ENCODE assay signal across 13 mouse cellular contexts in the genomic region with DNA sequence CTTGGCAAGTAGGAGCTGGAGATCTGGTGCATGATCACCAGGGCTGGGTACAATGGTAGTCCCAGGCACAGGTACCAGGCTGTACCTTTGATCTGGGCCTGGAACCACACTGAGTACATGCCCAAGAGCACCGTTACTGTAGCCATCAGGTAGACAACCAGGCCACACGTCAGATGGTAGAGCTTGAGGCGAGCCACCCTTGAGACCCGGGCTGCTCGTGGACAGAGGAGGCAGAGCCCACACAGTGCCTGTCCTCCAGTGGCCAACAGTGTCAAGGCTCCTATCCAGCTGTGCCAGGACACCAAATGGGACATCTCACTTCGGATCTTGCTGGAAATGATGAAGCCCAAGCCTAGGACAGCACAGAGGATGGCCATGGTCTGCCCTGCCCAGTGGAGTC. TPM values are rescaled to one million over a fixed set of nuclear protein-coding genes. Genes with fewer than 3 reads are reported as not detected.
DNase-seq lines count a peak whose midpoint lies in the region; ATAC-seq and TF ChIP-seq lines count a peak whose summit lies in the region.
"Had no signal": no experiment of that assay in that cellular context is flagged by ENCODE, and none has a peak within 500 bp of the region (broad histone marks: within the 10 kb centered on the region; RNA-seq: fewer than 3 reads in every experiment).

No protein-coding gene starts in this region.

- DNase-seq in heart, postnatal 10 days: no peak
- DNase-seq in lung, postnatal 0 days (ENCODE audit: low spot score): no peak
- no peak for DNase-seq in lung, postnatal 10 days
- DNase-seq in liver, postnatal 0 days: peak; percentile 12
- DNase-seq in forebrain, postnatal 0 days: no peak
- no peak for DNase-seq in urinary bladder, postnatal 14 days (ENCODE audit: low spot score)
- DNase-seq: layer of hippocampus, adult 9-11 months; right cerebral cortex, adult 18-20 months had no signal

- peaks cover 39% of the 10 kb centered on the region for H3K4me1 ChIP-seq in heart, embryonic 12.5 days (replicated peaks)
- peaks cover 18% of the 10 kb centered on the region; the same call in 1 of the 2 replicates for H3K4me1 ChIP-seq in lung, postnatal 0 days (ENCODE audit: insufficient read depth, low read depth, low read length)
- peaks cover 17% of the 10 kb centered on the region for H3K4me1 ChIP-seq in intestine, embryonic 16.5 days (ENCODE audit: control insufficient read depth, insufficient read depth, low read length)
- peaks cover 15% of the 10 kb centered on the region for H3K4me1 ChIP-seq in liver, postnatal 0 days (ENCODE audit: insufficient read depth)
- H3K4me1 ChIP-seq in forebrain, postnatal 0 days (ENCODE audit: insufficient read depth): peaks cover 17% of the 10 kb centered on the region

- H3K4me2 ChIP-seq in heart, embryonic 12.5 days: peak overlapping the region; percentile 64; the same call in 1 of the 2 replicates
- peak overlapping the region; percentile 64; the same call in 1 of the 2 replicates for H3K4me2 ChIP-seq in lung, postnatal 0 days (replicated peaks; ENCODE audit: low read depth, low read length)
- H3K4me2 ChIP-seq in intestine, embryonic 16.5 days (ENCODE audit: low read depth, low read length): no peak overlapping the region
- H3K4me2 ChIP-seq in liver, postnatal 0 days (ENCODE audit: low read depth, low read length): peak overlapping the region; percentile 66
- no peak overlapping the region for H3K4me2 ChIP-seq in forebrain, postnatal 0 days (ENCODE audit: low read depth)

- H3K36me3 ChIP-seq in heart, embryonic 12.5 days: peaks cover 26% of the 10 kb centered on the region
- H3K36me3 ChIP-seq in lung, postnatal 0 days (ENCODE audit: insufficient read depth, low read length): no peaks in the 10 kb centered on the region
- peaks cover 7% of the 10 kb centered on the region; the same call in 1 of the 2 replicates for H3K36me3 ChIP-seq in intestine, embryonic 16.5 days (ENCODE audit: control insufficient read depth, insufficient read depth, low read length)
- H3K36me3 ChIP-seq in liver, postnatal 0 days (replicated peaks; ENCODE audit: insufficient read depth, low read length): peaks cover 6% of the 10 kb centered on the region; the same call in 1 of the 2 replicates
- peaks cover 38% of the 10 kb centered on the region for H3K36me3 ChIP-seq in forebrain, postnatal 0 days (ENCODE audit: insufficient read depth)

- no peak for TF ChIP-seq CTCF in lung, postnatal 0 days (IDR thresholded peaks at IDR 0.05)
- no peak for TF ChIP-seq CTCF in liver, postnatal 0 days (IDR thresholded peaks at IDR 0.05; ENCODE audit: low read depth)
- TF ChIP-seq CTCF in forebrain, postnatal 0 days (IDR thresholded peaks at IDR 0.05; ENCODE audit: low read depth): no peak

- intact Hi-C loops in heart, postnatal 10 days (cut with DNase I): no loop called here

- ATAC-seq in heart, embryonic 12.5 days (ENCODE audit: insufficient number of reproducible peaks, low FRiP score): no peak
- ATAC-seq in lung, postnatal 0 days: no peak
- ATAC-seq in intestine, embryonic 16.5 days: no peak
- ATAC-seq in liver, postnatal 0 days: no peak
- no peak for ATAC-seq in forebrain, postnatal 0 days

- 93% methylated on average over 6 of the region's 6 CpGs for WGBS in heart, embryonic 12.5 days
- 91% methylated on average over 6 of the region's 6 CpGs for WGBS in lung, postnatal 0 days
- 90% methylated on average over 6 of the region's 6 CpGs for WGBS in intestine, embryonic 16.5 days
- WGBS in liver, postnatal 0 days (ENCODE audit: insufficient replicate concordance): 86% methylated on average over 6 of the region's 6 CpGs
- 95% methylated on average over 6 of the region's 6 CpGs for WGBS in forebrain, postnatal 0 days

- no peak overlapping the region for H3K27ac ChIP-seq in heart, embryonic 12.5 days (ENCODE audit: poor library complexity, severe bottlenecking)
- 0 out of 2 replicates have a peak overlapping the region, but pooled peaks have one; percentile 93 for H3K27ac ChIP-seq in lung, postnatal 0 days (ENCODE audit: low read length)
- no peak overlapping the region for H3K27ac ChIP-seq in intestine, embryonic 16.5 days (ENCODE audit: low read length)
- no peak overlapping the region for H3K27ac ChIP-seq in liver, postnatal 0 days (ENCODE audit: low read depth)
- no peak overlapping the region for H3K27ac ChIP-seq in forebrain, postnatal 0 days (ENCODE audit: low read depth, low read length)
- H3K27ac ChIP-seq: limb, embryonic 13.5 days had no signal

- no peak overlapping the region for H3K4me3 ChIP-seq in heart, embryonic 12.5 days
- no peak overlapping the region for H3K4me3 ChIP-seq in lung, postnatal 0 days (ENCODE audit: low read depth, low read length)
- no peak overlapping the region for H3K4me3 ChIP-seq in intestine, embryonic 16.5 days (ENCODE audit: low read length)
- H3K4me3 ChIP-seq in liver, postnatal 0 days (ENCODE audit: low read depth, low read length): peak overlapping the region; percentile 70
- H3K4me3 ChIP-seq in forebrain, postnatal 0 days (ENCODE audit: low read depth, low read length): no peak overlapping the region

- no peak overlapping the region for H3K9ac ChIP-seq in heart, embryonic 12.5 days
- no peak overlapping the region for H3K9ac ChIP-seq in lung, postnatal 0 days (replicated peaks; ENCODE audit: low read depth)
- H3K9ac ChIP-seq in intestine, embryonic 16.5 days (ENCODE audit: low read depth, low read length): peak overlapping the region; percentile 81; the same call in 1 of the 2 replicates
- peak overlapping the region; percentile 73; the same call in 1 of the 2 replicates for H3K9ac ChIP-seq in liver, postnatal 0 days (replicated peaks)
- no peak overlapping the region for H3K9ac ChIP-seq in forebrain, postnatal 0 days

- H3K27me3 ChIP-seq in heart, embryonic 12.5 days (replicated peaks): no peaks in the 10 kb centered on the region
- no peaks in the 10 kb centered on the region for H3K27me3 ChIP-seq in lung, postnatal 0 days (replicated peaks; ENCODE audit: insufficient read depth, low read length)
- no peaks in the 10 kb centered on the region for H3K27me3 ChIP-seq in intestine, embryonic 16.5 days (replicated peaks; ENCODE audit: control insufficient read depth, insufficient read depth, low read length)
- no peaks in the 10 kb centered on the region for H3K27me3 ChIP-seq in liver, postnatal 0 days (ENCODE audit: insufficient read depth, low read length)
- no peaks in the 10 kb centered on the region for H3K27me3 ChIP-seq in forebrain, postnatal 0 days (ENCODE audit: insufficient read depth, low read length)
- H3K27me3 ChIP-seq: limb, embryonic 13.5 days had no signal

- no peaks in the 10 kb centered on the region for H3K9me3 ChIP-seq in heart, embryonic 12.5 days (replicated peaks)
- no peaks in the 10 kb centered on the region for H3K9me3 ChIP-seq in lung, postnatal 0 days (ENCODE audit: low read length)
- no peaks in the 10 kb centered on the region for H3K9me3 ChIP-seq in intestine, embryonic 16.5 days (ENCODE audit: control insufficient read depth, low read length)
- H3K9me3 ChIP-seq in liver, postnatal 0 days (ENCODE audit: low read length): no peaks in the 10 kb centered on the region
- no peaks in the 10 kb centered on the region for H3K9me3 ChIP-seq in forebrain, postnatal 0 days (ENCODE audit: low read length)
- H3K9me3 ChIP-seq: limb, embryonic 13.5 days had no signal

- no peak for TF ChIP-seq EP300 in lung, postnatal 0 days (IDR thresholded peaks at IDR 0.05)
- no peak for TF ChIP-seq EP300 in liver, postnatal 0 days (IDR thresholded peaks at IDR 0.05; ENCODE audit: low read depth)

RNA-seq across cellular contexts. Expression of a gene that starts 1.8 kb away (rescaled TPM):
- 3.4 and 3.7 TPM in 2 replicates for polyA plus RNA-seq in heart, embryonic 12.5 days (2016; fragmentation: Nextera tagmentation; extraction: Ambion mirVana)
- total RNA-seq in heart, postnatal 10 days (2021): 1 to 10 TPM; 5.7 to 6.2 TPM
- 4.8 and 4.9 TPM in 2 replicates for polyA plus RNA-seq in lung, postnatal 0 days (2015; fragmentation: Nextera tagmentation; extraction: Ambion mirVana)
- 4.2 and 4.7 TPM in 2 replicates for polyA plus RNA-seq in intestine, embryonic 16.5 days (2015; fragmentation: Nextera tagmentation; extraction: Ambion mirVana)
- polyA plus RNA-seq in liver, postnatal 0 days (2015; fragmentation: Nextera tagmentation; extraction: Ambion mirVana): 1.5 and 1.6 TPM in 2 replicates
- total RNA-seq in forebrain, postnatal 0 days (2014; rRNA removed): 4.1 and 5.4 TPM in 2 replicates
- 3.3 and 4.5 TPM in 2 replicates for polyA plus RNA-seq in forebrain, postnatal 0 days (2015; fragmentation: Nextera tagmentation; extraction: Ambion mirVana)

RNA-seq across cellular contexts. Expression of a gene that starts 11.5 kb away (rescaled TPM):
- 8.9 and 9.1 TPM in 2 replicates for polyA plus RNA-seq in heart, embryonic 12.5 days (2016; fragmentation: Nextera tagmentation; extraction: Ambion mirVana)
- 1 to 10 TPM; 4.5 TPM for total RNA-seq in heart, postnatal 10 days (2021)
- polyA plus RNA-seq in lung, postnatal 0 days (2015; fragmentation: Nextera tagmentation; extraction: Ambion mirVana): 6.1 and 6.7 TPM in 2 replicates
- polyA plus RNA-seq in intestine, embryonic 16.5 days (2015; fragmentation: Nextera tagmentation; extraction: Ambion mirVana): 9.7 and 10.5 TPM in 2 replicates
- 1.4 TPM in 2 replicates for polyA plus RNA-seq in liver, postnatal 0 days (2015; fragmentation: Nextera tagmentation; extraction: Ambion mirVana)
- total RNA-seq in forebrain, postnatal 0 days (2014; rRNA removed): 22.0 and 23.4 TPM in 2 replicates
- 18.1 and 20.7 TPM in 2 replicates for polyA plus RNA-seq in forebrain, postnatal 0 days (2015; fragmentation: Nextera tagmentation; extraction: Ambion mirVana)

RNA-seq across cellular contexts. Expression of a gene that starts 13.1 kb away (rescaled TPM):
- polyA plus RNA-seq in heart, embryonic 12.5 days (2016; fragmentation: Nextera tagmentation; extraction: Ambion mirVana): 4.5 and 5.0 TPM in 2 replicates
- total RNA-seq in heart, postnatal 10 days (2021): 10 to 100 TPM in 1 of 2 experiments, 1 to 10 TPM in 1; 6.9 to 11.8 TPM
- polyA plus RNA-seq in lung, postnatal 0 days (2015; fragmentation: Nextera tagmentation; extraction: Ambion mirVana): 4.6 TPM in 2 replicates
- 2.2 and 2.5 TPM in 2 replicates for polyA plus RNA-seq in intestine, embryonic 16.5 days (2015; fragmentation: Nextera tagmentation; extraction: Ambion mirVana)
- polyA plus RNA-seq in liver, postnatal 0 days (2015; fragmentation: Nextera tagmentation; extraction: Ambion mirVana): 1.2 and 1.5 TPM in 2 replicates
- 20.4 and 22.0 TPM in 2 replicates for total RNA-seq in forebrain, postnatal 0 days (2014; rRNA removed)
- 9.4 and 12.1 TPM in 2 replicates for polyA plus RNA-seq in forebrain, postnatal 0 days (2015; fragmentation: Nextera tagmentation; extraction: Ambion mirVana)

RNA-seq across cellular contexts. Expression of a gene that starts 27.2 kb away (rescaled TPM):
- polyA plus RNA-seq in heart, embryonic 12.5 days (2016; fragmentation: Nextera tagmentation; extraction: Ambion mirVana): 3.2 and 3.3 TPM in 2 replicates
- total RNA-seq in heart, postnatal 10 days (2021): under 1 TPM; 0.64 to 0.65 TPM
- polyA plus RNA-seq in lung, postnatal 0 days (2015; fragmentation: Nextera tagmentation; extraction: Ambion mirVana): not detected in 2 replicates
- 0.24 and 0.28 TPM in 2 replicates for polyA plus RNA-seq in intestine, embryonic 16.5 days (2015; fragmentation: Nextera tagmentation; extraction: Ambion mirVana)
- polyA plus RNA-seq in liver, postnatal 0 days (2015; fragmentation: Nextera tagmentation; extraction: Ambion mirVana): 0.05 and 0.79 TPM in 2 replicates
- 0.29 and 1.0 TPM in 2 replicates for total RNA-seq in forebrain, postnatal 0 days (2014; rRNA removed)
- 0.42 and 0.70 TPM in 2 replicates for polyA plus RNA-seq in forebrain, postnatal 0 days (2015; fragmentation: Nextera tagmentation; extraction: Ambion mirVana)
- total RNA-seq: hematopoietic stem cell, adult 5-6 weeks; megakaryocyte-erythroid progenitor cell, adult 5-6 weeks had no signal

RNA-seq across cellular contexts. Expression of a gene that starts 44.5 kb away (rescaled TPM):
- 0.19 and 0.27 TPM in 2 replicates for polyA plus RNA-seq in heart, embryonic 12.5 days (2016; fragmentation: Nextera tagmentation; extraction: Ambion mirVana)
- not detected for total RNA-seq in heart, postnatal 10 days (2021)
- polyA plus RNA-seq in lung, postnatal 0 days (2015; fragmentation: Nextera tagmentation; extraction: Ambion mirVana): not detected in 2 replicates
- polyA plus RNA-seq in intestine, embryonic 16.5 days (2015; fragmentation: Nextera tagmentation; extraction: Ambion mirVana): 0.11 and 0.13 TPM in 2 replicates
- polyA plus RNA-seq in liver, postnatal 0 days (2015; fragmentation: Nextera tagmentation; extraction: Ambion mirVana): not detected in 2 replicates
- 8.1 and 9.8 TPM in 2 replicates for total RNA-seq in forebrain, postnatal 0 days (2014; rRNA removed)
- polyA plus RNA-seq in forebrain, postnatal 0 days (2015; fragmentation: Nextera tagmentation; extraction: Ambion mirVana): 3.2 and 5.3 TPM in 2 replicates
- total RNA-seq: hematopoietic stem cell, adult 5-6 weeks; megakaryocyte-erythroid progenitor cell, adult 5-6 weeks had no signal

Comparison
In these comparisons a context has a peak if more than half of its experiments do, and no peak if none do; other contexts are left out.
1. H3K4me2 ChIP-seq: peak in heart, embryonic 12.5 days (single experiment), lung, postnatal 0 days (single experiment) and liver, postnatal 0 days (single experiment); none in intestine, embryonic 16.5 days (single experiment) and forebrain, postnatal 0 days (single experiment).
2. H3K9ac ChIP-seq: peak in intestine, embryonic 16.5 days (single experiment) and liver, postnatal 0 days (single experiment); none in heart, embryonic 12.5 days (single experiment), lung, postnatal 0 days (single experiment) and forebrain, postnatal 0 days (single experiment).